Mouse (Mus musculus) ES-Bruce4 (cell line): ENCODE data around the gene Nup35. TPM values are rescaled to one million over a fixed set of nuclear protein-coding genes. Genes with fewer than 3 reads are reported as not detected.
A peak's percentile ranks its signal among the peaks of the same experiment; 100 is the strongest.

Source experiments
- H3K27ac ChIP-seq: 2 replicates; pipeline ENCODE4 v1.5.1; 2012; ENCODE audit warnings: low read length, inconsistent platforms; ENCODE audit not compliant: insufficient read depth
- H3K27me3 ChIP-seq: 2 replicates; pipeline ENCODE4 v1.6.1; 2012; ENCODE audit warnings: mild to moderate bottlenecking, low read length, inconsistent platforms; ENCODE audit not compliant: control insufficient read depth, poor library complexity, insufficient read depth, severe bottlenecking
- H3K36me3 ChIP-seq: 2 replicates; pipeline ENCODE4 v1.6.1; 2012; ENCODE audit warnings: inconsistent platforms, mild to moderate bottlenecking, low read length, moderate library complexity; ENCODE audit not compliant: control insufficient read depth, poor library complexity, insufficient read depth, severe bottlenecking
- H3K4me1 ChIP-seq: one replicate; pipeline ENCODE4 v1.8.1; 2011; ENCODE audit warnings: low read length; ENCODE audit not compliant: control insufficient read depth, insufficient read depth
- H3K4me3 ChIP-seq: 2 replicates; pipeline ENCODE4 v1.5.1; 2011; ENCODE audit warnings: low read depth, mild to moderate bottlenecking, low read length
- H3K9ac ChIP-seq: 2 replicates; pipeline ENCODE4 v1.6.1; 2012; ENCODE audit warnings: low read depth, mild to moderate bottlenecking, inconsistent platforms; ENCODE audit not compliant: poor library complexity, severe bottlenecking
- H3K9me3 ChIP-seq: replicated peaks from 2 replicates; pipeline ENCODE4 v1.6.1; 2012; ENCODE audit warnings: mild to moderate bottlenecking, low read length, inconsistent platforms; ENCODE audit not compliant: control insufficient read depth, poor library complexity, insufficient read depth, severe bottlenecking
- CTCF ChIP-seq: IDR thresholded peaks from one replicate; pipeline ENCODE4 v1.8.1; 2011; ENCODE audit warnings: low read depth, low read length
- EP300 ChIP-seq: IDR thresholded peaks from 2 replicates; pipeline ENCODE4 v1.6.1; 2011; ENCODE audit warnings: low read depth, low read length; ENCODE audit not compliant: insufficient read depth
- POLR2A ChIP-seq: IDR thresholded peaks from one replicate; pipeline ENCODE4 v1.8.1; 2011; ENCODE audit warnings: low read length; ENCODE audit not compliant: insufficient read depth
- polyA plus RNA-seq: library from polyadenylated mRNA; stranded (reverse); fragments of >200 nt; gene quantifications from 2 replicates; pipeline ENCODE4 v1.2.4, GENCODE M21; 2011; ENCODE audit warnings: low read depth; ENCODE audit not compliant: missing spikeins, insufficient read depth, insufficient read length

Gene Nup35
- 44.9 and 50.5 TPM in 2 replicates for polyA plus RNA-seq

- no peaks in the 10 kb centered on the region for H3K4me1 ChIP-seq
- H3K27me3 ChIP-seq: no peaks in the 10 kb centered on the region
- peak within 1 kb of the TSS; percentile 91 for H3K4me3 ChIP-seq
- H3K9me3 ChIP-seq: no peaks in the 10 kb centered on the region
- peak within 1 kb of the TSS; percentile 31 for H3K27ac ChIP-seq
- no peak for TF ChIP-seq EP300
- TF ChIP-seq POLR2A: peak; percentile 94
- H3K9ac ChIP-seq: peak within 1 kb of the TSS; percentile 64
- no peaks in the 10 kb centered on the region for H3K36me3 ChIP-seq
Observed at GRCm38 (mm10) chr2:80616854-80617737, at the start of gene Nup35, which contains the start of gene Dusp19. Gene Nup35 (plus strand): TSS chr2:80617236. Gene Dusp19 (plus strand): TSS chr2:80617045.

- H3K27ac ChIP-seq: no peak overlapping the region
- no peaks in the 10 kb centered on the region for H3K27me3 ChIP-seq
- H3K4me1 ChIP-seq: no peaks in the 10 kb centered on the region
- no peak overlapping the region for H3K4me3 ChIP-seq
- H3K36me3 ChIP-seq: no peaks in the 10 kb centered on the region; the same call in 1 of the 2 replicates
- H3K9ac ChIP-seq: no peak overlapping the region
- H3K9me3 ChIP-seq: no peaks in the 10 kb centered on the region
- TF ChIP-seq POLR2A: no peak
- TF ChIP-seq CTCF: no peak
- TF ChIP-seq EP300: no peak
Observed at GRCm38 (mm10) chr2:80567411-80567810, 49.6 kb upstream of the Nup35 start.

- Histone ChIP-seq H3K36me3 (no peaks in the 10 kb centered on the region; the same call in 1 of the 2 replicates), H3K27ac (no peak overlapping the region), H3K4me1 (peaks cover 3% of the 10 kb centered on the region), H3K9me3 (no peaks in the 10 kb centered on the region), H3K9ac (no peak overlapping the region), H3K4me3 (no peak overlapping the region), H3K27me3 (no peaks in the 10 kb centered on the region)
- TF ChIP-seq EP300: no peak
- TF ChIP-seq POLR2A: no peak
- TF ChIP-seq CTCF: no peak
Observed at GRCm38 (mm10) chr2:80570656-80571055, 46.4 kb upstream of the Nup35 start.

- H3K27ac ChIP-seq: no peak overlapping the region
- H3K27me3 ChIP-seq: no peaks in the 10 kb centered on the region
- no peaks in the 10 kb centered on the region for H3K9me3 ChIP-seq
- TF ChIP-seq EP300: no peak
- no peak for TF ChIP-seq POLR2A
- no peak for TF ChIP-seq CTCF
- H3K9ac ChIP-seq: no peak overlapping the region
- H3K4me1 ChIP-seq: peaks cover 3% of the 10 kb centered on the region
- no peaks in the 10 kb centered on the region for H3K36me3 ChIP-seq
- no peak overlapping the region for H3K4me3 ChIP-seq
Observed at GRCm38 (mm10) chr2:80577286-80577685, 39.8 kb upstream of the Nup35 start.

GRCm38 (mm10) chr2:80579253-80579891, 37.7 kb upstream of the Nup35 start:
- Histone ChIP-seq H3K4me1 (no peaks in the 10 kb centered on the region), H3K27me3 (no peaks in the 10 kb centered on the region), H3K36me3 (no peaks in the 10 kb centered on the region), H3K9me3 (no peaks in the 10 kb centered on the region), H3K27ac (no peak overlapping the region), H3K4me3 (no peak overlapping the region), H3K9ac (no peak overlapping the region)
- TF ChIP-seq POLR2A (no peak), EP300 (no peak), CTCF (no peak)
